Mouse (Mus musculus): ENCODE data around the gene Rnf150.

DNA sequence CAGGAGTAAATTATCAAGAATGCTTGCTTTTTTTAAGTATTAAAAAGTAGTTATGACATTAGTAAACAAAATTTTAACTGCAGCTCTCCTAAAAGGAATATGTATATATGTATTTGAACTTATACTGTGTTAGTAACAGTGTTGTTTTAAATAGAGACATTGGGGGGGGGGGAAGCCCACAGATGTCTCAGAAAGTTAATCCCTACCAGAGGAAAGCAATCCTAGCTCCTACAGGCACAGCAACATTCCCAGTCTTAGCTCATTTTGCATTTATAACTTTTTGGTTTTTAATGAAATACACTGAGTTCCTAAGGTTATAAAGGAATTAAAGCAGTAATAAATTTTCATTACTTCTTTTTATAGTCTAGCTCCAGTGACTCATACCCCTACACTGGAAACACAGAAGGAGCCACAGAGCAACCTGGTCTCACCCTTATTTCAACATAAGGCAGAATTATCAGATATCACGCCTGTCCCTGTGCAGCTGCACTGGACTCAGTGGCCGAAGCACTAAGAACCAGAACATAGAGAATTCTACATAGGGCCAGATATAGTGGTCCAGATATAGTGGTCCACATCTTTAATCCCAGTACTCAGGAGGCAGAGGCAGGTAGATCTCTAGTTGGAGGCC lies 96.9 kb downstream of the Rnf150 start:
- TF ChIP-seq POLR2A (IDR thresholded peaks at IDR 0.05; ENCODE audit: insufficient read depth, low read length) (no peak), CTCF (IDR thresholded peaks at IDR 0.05; ENCODE audit: low read depth, low read length) (no peak), EP300 (IDR thresholded peaks at IDR 0.05; ENCODE audit: insufficient read depth, low read depth, low read length) (no peak)

Measured in ES-Bruce4 (cell line).